Mouse (Mus musculus) midbrain, embryonic 14.5 days (tissue): Measurements from ENCODE around the gene Ints13. TPM values are rescaled to one million over a fixed set of nuclear protein-coding genes. Genes with fewer than 3 reads are reported as not detected.

Source experiments
- ATAC-seq: fragments of 200-750 bp; cut with Nextera tagmentation; 2 replicates; pipeline ENCODE4 v1.8.0; 2017; ENCODE audit warnings: moderate number of reproducible peaks, moderate library complexity; ENCODE audit not compliant: low FRiP score, low TSS enrichment
- DNase-seq: peaks from one replicate; pipeline ENCODE4 v3.0.0-alpha.2; 2015
- H3K27ac ChIP-seq: fragments of 300-500 bp; sonication (generic); replicated peaks from 2 replicates; pipeline ENCODE4 v1.5.1; 2014; ENCODE audit warnings: mild to moderate bottlenecking, low read depth, low read length, moderate library complexity
- H3K27me3 ChIP-seq: fragments of 300-500 bp; sonication (generic); 2 replicates; pipeline ENCODE4 v1.6.1; 2014; ENCODE audit warnings: low read length, control low read depth, mixed read lengths; ENCODE audit not compliant: control insufficient read depth, insufficient read depth
- H3K36me3 ChIP-seq: fragments of 300-500 bp; sonication (generic); 2 replicates; pipeline ENCODE4 v1.6.1; 2014; ENCODE audit warnings: low read length, control low read depth; ENCODE audit not compliant: control insufficient read depth, insufficient read depth
- H3K4me1 ChIP-seq: fragments of 300-500 bp; sonication (generic); 2 replicates; pipeline ENCODE4 v1.6.1; 2014; ENCODE audit warnings: mild to moderate bottlenecking, antibody characterized with exemption, low read length, control low read depth; ENCODE audit not compliant: control insufficient read depth, insufficient read depth
- H3K4me2 ChIP-seq: fragments of 300-500 bp; sonication (generic); 2 replicates; pipeline ENCODE4 v1.6.1; 2014; ENCODE audit warnings: mild to moderate bottlenecking, low read length, moderate library complexity
- H3K4me3 ChIP-seq: fragments of 300-500 bp; sonication (generic); replicated peaks from 2 replicates; pipeline ENCODE4 v1.5.1; 2014; ENCODE audit warnings: low read depth, low read length
- H3K9ac ChIP-seq: fragments of 300-500 bp; sonication (generic); replicated peaks from 2 replicates; pipeline ENCODE4 v1.6.1; 2014; ENCODE audit warnings: mild to moderate bottlenecking, low read length, moderate library complexity
- H3K9me3 ChIP-seq: fragments of 300-500 bp; sonication (generic); 2 replicates; pipeline ENCODE4 v1.6.1; 2016; ENCODE audit warnings: low read length, control low read depth, mixed read lengths; ENCODE audit not compliant: control insufficient read depth
- WGBS: fragments of 180-500 bp; shearing (Covaris S2); extraction: QIAGEN DNeasy Blood & Tissue Kit; methylation state at CpG from one replicate; pipeline ENCODE4 v1.1.7; 2014; 5-methylcytosine and 5-hydroxymethylcytosine counted together
- polyA plus RNA-seq: library from polyadenylated mRNA; unstranded; fragments of >200 nt; fragmentation: Nextera tagmentation; extraction: Ambion mirVana; gene quantifications from 2 replicates; pipeline ENCODE4 v1.2.1, GENCODE M21; 2014

Gene Ints13
- polyA plus RNA-seq, 1 experiment from 2014 or later: 53.9 TPM

- 94% methylated on average over 4 of the region's 4 CpGs for WGBS
- Histone ChIP-seq H3K27ac (no peak overlapping the region), H3K4me2 (no peak overlapping the region), H3K27me3 (no peaks in the 10 kb centered on the region), H3K36me3 (no peaks in the 10 kb centered on the region), H3K4me1 (no peaks in the 10 kb centered on the region), H3K9ac (no peak overlapping the region), H3K4me3 (no peak overlapping the region), H3K9me3 (no peaks in the 10 kb centered on the region)
- ATAC-seq (no peak), DNase-seq (no peak)
These were observed 44.5 kb downstream of the Ints13 start for GRCm38 (mm10) chr6:146533146-146533545.

- Histone ChIP-seq H3K9ac (no peak overlapping the region), H3K9me3 (no peaks in the 10 kb centered on the region), H3K27me3 (no peaks in the 10 kb centered on the region), H3K4me2 (no peak overlapping the region), H3K4me1 (no peaks in the 10 kb centered on the region), H3K4me3 (no peak overlapping the region), H3K36me3 (no peaks in the 10 kb centered on the region), H3K27ac (no peak overlapping the region)
- no peak for DNase-seq
- 86% methylated on average over 5 of the region's 5 CpGs for WGBS
- ATAC-seq: no peak
These were observed 46.9 kb downstream of the Ints13 start for GRCm38 (mm10) chr6:146530769-146531168.

- H3K4me3 ChIP-seq: no peak overlapping the region
- DNase-seq (no peak), ATAC-seq (no peak)
- 91% methylated on average over 7 of the region's 7 CpGs for WGBS
- H3K27ac ChIP-seq: no peak overlapping the region
- no peaks in the 10 kb centered on the region for H3K36me3 ChIP-seq
- no peak overlapping the region for H3K9ac ChIP-seq
- H3K4me2 ChIP-seq: no peak overlapping the region
- no peaks in the 10 kb centered on the region for H3K27me3 ChIP-seq
- no peaks in the 10 kb centered on the region for H3K9me3 ChIP-seq
- H3K4me1 ChIP-seq: no peaks in the 10 kb centered on the region
These were observed 47.3 kb downstream of the Ints13 start for GRCm38 (mm10) chr6:146530363-146530762.

- H3K4me2 ChIP-seq: no peak overlapping the region
- no peaks in the 10 kb centered on the region for H3K27me3 ChIP-seq
- no peak overlapping the region for H3K9ac ChIP-seq
- no peaks in the 10 kb centered on the region for H3K4me1 ChIP-seq
- H3K27ac ChIP-seq: no peak overlapping the region
- H3K4me3 ChIP-seq: no peak overlapping the region
- H3K9me3 ChIP-seq: no peaks in the 10 kb centered on the region
- no peak for ATAC-seq
- no peak for DNase-seq
- 91% methylated on average over 2 of the region's 2 CpGs for WGBS
- H3K36me3 ChIP-seq: no peaks in the 10 kb centered on the region
These were observed 50.1 kb downstream of the Ints13 start for GRCm38 (mm10) chr6:146527537-146527936.

GRCm38 (mm10) chr6:146525500-146525899, 52.1 kb downstream of the Ints13 start:
- DNase-seq (no peak), ATAC-seq (no peak)
- Histone ChIP-seq H3K4me1 (no peaks in the 10 kb centered on the region), H3K9me3 (no peaks in the 10 kb centered on the region), H3K36me3 (no peaks in the 10 kb centered on the region), H3K27ac (no peak overlapping the region), H3K4me2 (no peak overlapping the region), H3K27me3 (no peaks in the 10 kb centered on the region), H3K4me3 (no peak overlapping the region), H3K9ac (no peak overlapping the region)
- 86% methylated on average over 2 of the region's 2 CpGs for WGBS

GRCm38 (mm10) chr6:146521456-146522245, 56.0 kb downstream of the Ints13 start:
- 82% methylated on average over 5 of the region's 5 CpGs for WGBS
- no peaks in the 10 kb centered on the region for H3K9me3 ChIP-seq
- DNase-seq: no peak

GRCm38 (mm10) chr6:146519019-146519418, 58.6 kb downstream of the Ints13 start:
- Histone ChIP-seq H3K9me3 (no peaks in the 10 kb centered on the region), H3K4me2 (no peak overlapping the region), H3K4me3 (no peak overlapping the region), H3K27me3 (no peaks in the 10 kb centered on the region), H3K9ac (no peak overlapping the region), H3K4me1 (no peaks in the 10 kb centered on the region), H3K36me3 (no peaks in the 10 kb centered on the region), H3K27ac (no peak overlapping the region)
- ATAC-seq: no peak
- WGBS: 62% methylated on average over 2 of the region's 2 CpGs
- DNase-seq: no peak

More at GRCm38 (mm10) chr6:146521456-146522245, 56.0 kb downstream of the Ints13 start:
- Histone ChIP-seq H3K4me1 (no peaks in the 10 kb centered on the region), H3K27me3 (no peaks in the 10 kb centered on the region), H3K36me3 (no peaks in the 10 kb centered on the region), H3K4me3 (no peak overlapping the region), H3K9ac (no peak overlapping the region), H3K4me2 (no peak overlapping the region), H3K27ac (no peak overlapping the region)
- no peak for ATAC-seq

GRCm38 (mm10) chr6:146515936-146516335, 61.7 kb downstream of the Ints13 start:
- Histone ChIP-seq H3K27me3 (no peaks in the 10 kb centered on the region), H3K9ac (no peak overlapping the region), H3K9me3 (no peaks in the 10 kb centered on the region), H3K4me2 (no peak overlapping the region), H3K27ac (no peak overlapping the region), H3K36me3 (no peaks in the 10 kb centered on the region), H3K4me1 (no peaks in the 10 kb centered on the region), H3K4me3 (no peak overlapping the region)
- DNase-seq: no peak
- WGBS: 88% methylated on average over 6 of the region's 6 CpGs
- no peak for ATAC-seq

GRCm38 (mm10) chr6:146514531-146514948, 63.1 kb downstream of the Ints13 start:
- no peak overlapping the region for H3K27ac ChIP-seq
- H3K4me2 ChIP-seq: no peak overlapping the region
- H3K9me3 ChIP-seq: no peaks in the 10 kb centered on the region
- ATAC-seq: no peak
- H3K9ac ChIP-seq: no peak overlapping the region
- H3K36me3 ChIP-seq: no peaks in the 10 kb centered on the region
- H3K4me3 ChIP-seq: no peak overlapping the region
- no peaks in the 10 kb centered on the region for H3K27me3 ChIP-seq
- H3K4me1 ChIP-seq: no peaks in the 10 kb centered on the region
- WGBS: 54% methylated on average over 7 of the region's 7 CpGs
- DNase-seq: no peak
